Mouse (Mus musculus) ovary, postnatal 14 days (tissue): ENCODE results near the gene Susd1.
"Not testable (repeated sequence)": the region's sequence is repeated elsewhere in the genome, so short reads cannot be mapped to it uniquely, and the experiment has no call there.

Source experiments
- DNase-seq: peaks from one replicate; pipeline ENCODE4 v3.0.0; 2022; ENCODE audit warnings: low spot score

Gene Susd1

GRCm38 (mm10) chr4:59322056-59322455 lies 116.4 kb downstream of the Susd1 start:
- DNase-seq: no peak

- no peak for DNase-seq
Observed at GRCm38 (mm10) chr4:59321181-59322008, 117.0 kb downstream of the Susd1 start.

- DNase-seq: no peak
Observed at GRCm38 (mm10) chr4:59319136-59319941, 119.1 kb downstream of the Susd1 start.

GRCm38 (mm10) chr4:59318602-59319001 lies 119.8 kb downstream of the Susd1 start:
- DNase-seq: no peak

GRCm38 (mm10) chr4:59315553-59316405 lies 122.7 kb downstream of the Susd1 start:
- no peak for DNase-seq

- DNase-seq: no peak
Observed at GRCm38 (mm10) chr4:59314939-59315552, 123.4 kb downstream of the Susd1 start.

GRCm38 (mm10) chr4:59312945-59313344 lies 125.5 kb downstream of the Susd1 start:
- DNase-seq: no peak

GRCm38 (mm10) chr4:59310590-59310989 lies 127.8 kb downstream of the Susd1 start:
- DNase-seq: no peak

- DNase-seq: no peak
Observed at GRCm38 (mm10) chr4:59307841-59308589, 130.4 kb downstream of the Susd1 start.

GRCm38 (mm10) chr4:59302387-59302786 lies 136.0 kb downstream of the Susd1 start:
- DNase-seq: no peak

- no peak for DNase-seq
Observed at GRCm38 (mm10) chr4:59301025-59301815, 137.2 kb downstream of the Susd1 start.

- DNase-seq: no peak
Observed at GRCm38 (mm10) chr4:59298719-59299496, 139.5 kb downstream of the Susd1 start.

- no peak for DNase-seq
Observed at GRCm38 (mm10) chr4:59295127-59295526, 143.3 kb downstream of the Susd1 start.

- DNase-seq: no peak
Observed at GRCm38 (mm10) chr4:59294661-59295060, 143.8 kb downstream of the Susd1 start.

GRCm38 (mm10) chr4:59291914-59292718 lies 146.3 kb downstream of the Susd1 start:
- DNase-seq: no peak

- no peak for DNase-seq
Observed at GRCm38 (mm10) chr4:59290972-59291576, 147.4 kb downstream of the Susd1 start.

GRCm38 (mm10) chr4:59287103-59287502 lies 151.3 kb downstream of the Susd1 start:
- DNase-seq: no peak

GRCm38 (mm10) chr4:59286351-59286750 lies 152.1 kb downstream of the Susd1 start:
- not testable (repeated sequence) for DNase-seq
